Mouse (Mus musculus) liver, postnatal 0 days (tissue): ENCODE data around the gene Eif4e2.

Experiments used
- CTCF ChIP-seq: sonication (generic); IDR thresholded peaks from 2 replicates; pipeline ENCODE4 v1.5.1; 2016; ENCODE audit warnings: antibody characterized with exemption, low read depth
- EP300 ChIP-seq: IDR thresholded peaks from 2 replicates; pipeline ENCODE4 v1.6.1; 2016; ENCODE audit warnings: antibody characterized with exemption, low read depth, mild to moderate bottlenecking

GRCm38 (mm10) chr1:87266296-87267090, 52.8 kb downstream of the Eif4e2 start:
- no peak for TF ChIP-seq CTCF
- TF ChIP-seq EP300 = no peak
